Mouse (Mus musculus): Measurements from ENCODE around the gene Tcerg1l.

Gene Tcerg1l

GRCm38 (mm10) chr7:138357475-138357874 is 40.1 kb downstream of the Tcerg1l start:
- no peak for DNase-seq (ENCODE audit: low read depth, low spot score)

DNA sequence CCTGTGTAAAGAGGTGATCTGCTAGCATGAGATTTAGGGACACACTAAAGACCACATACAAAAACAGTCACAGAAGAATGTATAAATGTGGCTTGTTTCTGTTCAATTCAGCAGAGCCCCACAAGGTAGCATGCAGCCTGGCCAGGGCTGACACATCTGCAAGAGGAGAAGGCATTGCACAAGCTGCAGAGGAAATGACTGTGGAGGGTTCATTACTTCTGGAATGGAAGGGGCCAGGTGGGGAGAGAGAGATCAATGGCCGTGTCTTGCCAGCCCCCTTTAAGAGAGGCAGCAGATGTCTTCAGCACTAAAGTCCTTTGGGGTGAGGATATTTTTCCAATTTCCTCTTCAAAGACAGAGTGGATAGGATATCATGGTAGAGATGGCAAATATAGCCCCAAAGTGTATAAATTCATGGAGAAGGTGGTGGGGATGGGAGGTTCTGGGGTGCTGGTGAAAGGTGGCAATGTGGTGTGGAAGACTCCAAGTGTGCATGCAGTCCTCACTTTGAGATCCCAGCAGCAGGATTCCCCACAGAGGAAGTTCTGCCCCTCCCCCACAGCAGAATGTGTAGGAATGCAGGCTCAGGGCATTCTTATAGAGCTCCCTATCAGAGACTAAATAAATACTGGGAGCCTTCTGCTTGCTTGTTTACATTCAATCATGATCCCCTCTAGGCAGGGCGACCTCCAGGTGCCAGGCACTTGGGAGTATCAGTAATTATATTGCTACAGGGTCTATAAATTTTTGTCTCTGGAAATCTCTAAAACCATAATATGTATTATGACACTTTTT is 40.7 kb downstream of the Tcerg1l start:
- DNase-seq (ENCODE audit: low read depth, low spot score): no peak

- no peak for DNase-seq (ENCODE audit: low read depth, low spot score)
These were observed 52.1 kb downstream of the Tcerg1l start for GRCm38 (mm10) chr7:138345451-138345850.

- no peak for DNase-seq (ENCODE audit: low read depth, low spot score)
These were observed 59.1 kb downstream of the Tcerg1l start for GRCm38 (mm10) chr7:138338451-138338850.

DNA sequence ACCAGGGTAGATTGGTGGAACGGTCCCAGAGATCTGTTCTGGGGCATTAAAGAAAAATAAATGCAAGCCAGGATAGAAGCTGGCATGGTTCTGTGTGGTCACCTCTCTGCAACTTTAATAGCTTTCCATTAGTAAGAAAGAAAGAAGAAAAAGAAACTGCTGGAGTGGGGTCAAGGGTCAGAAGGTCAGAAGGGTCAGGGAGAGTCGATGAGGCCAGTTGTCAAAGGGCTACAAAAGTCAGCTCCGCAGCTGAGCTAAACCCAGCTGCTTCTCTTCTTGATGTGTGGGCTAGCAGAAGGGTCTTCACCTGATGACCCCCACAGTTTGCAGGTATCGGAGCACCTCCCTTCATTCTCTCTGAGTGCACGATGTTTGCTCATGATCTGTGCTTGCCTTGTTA is 59.6 kb downstream of the Tcerg1l start:
- no peak for DNase-seq (ENCODE audit: low read depth, low spot score)

- DNase-seq (ENCODE audit: low read depth, low spot score): no peak
These were observed 64.9 kb downstream of the Tcerg1l start for GRCm38 (mm10) chr7:138332504-138333168.

DNA sequence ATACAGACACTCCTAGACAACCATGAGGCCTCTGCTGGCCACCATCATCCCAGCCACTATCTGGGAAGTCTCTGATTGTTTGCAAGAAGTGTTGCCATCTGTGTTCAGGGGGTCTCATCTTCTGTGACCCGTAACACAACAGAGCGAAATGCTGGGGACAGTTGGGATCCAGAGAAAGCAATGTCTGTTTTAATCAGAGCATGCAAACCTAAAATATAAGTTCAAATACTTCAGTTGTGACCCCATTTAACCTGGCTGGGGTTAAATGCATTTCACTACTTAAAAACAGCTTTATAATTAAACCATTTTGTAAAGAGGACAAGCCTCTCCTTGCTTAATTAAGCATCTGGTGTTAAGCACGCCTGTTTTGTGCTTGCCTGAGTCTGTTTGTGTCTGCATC is 66.3 kb downstream of the Tcerg1l start:
- no peak for DNase-seq (ENCODE audit: low read depth, low spot score)

DNA sequence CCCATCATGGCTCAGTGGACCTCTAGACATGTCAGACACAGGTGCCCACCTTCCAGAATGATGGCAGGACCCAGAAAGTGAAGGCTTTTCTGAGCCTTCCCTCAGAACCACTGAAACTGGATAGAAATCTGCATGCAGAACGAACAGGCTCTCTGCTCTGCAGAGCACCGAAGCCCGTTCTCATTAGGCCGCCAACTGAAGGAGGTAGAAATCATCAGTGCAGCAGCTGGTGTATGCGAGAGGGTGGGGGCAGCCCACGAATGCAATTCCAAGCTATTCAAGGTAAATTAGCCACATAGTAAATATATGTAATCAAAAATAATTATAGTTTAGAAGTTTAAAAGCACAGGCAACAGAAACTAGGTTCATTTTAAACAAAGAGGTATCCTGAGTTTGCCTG is 68.9 kb downstream of the Tcerg1l start:
- DNase-seq (ENCODE audit: low read depth, low spot score): no peak

DNA sequence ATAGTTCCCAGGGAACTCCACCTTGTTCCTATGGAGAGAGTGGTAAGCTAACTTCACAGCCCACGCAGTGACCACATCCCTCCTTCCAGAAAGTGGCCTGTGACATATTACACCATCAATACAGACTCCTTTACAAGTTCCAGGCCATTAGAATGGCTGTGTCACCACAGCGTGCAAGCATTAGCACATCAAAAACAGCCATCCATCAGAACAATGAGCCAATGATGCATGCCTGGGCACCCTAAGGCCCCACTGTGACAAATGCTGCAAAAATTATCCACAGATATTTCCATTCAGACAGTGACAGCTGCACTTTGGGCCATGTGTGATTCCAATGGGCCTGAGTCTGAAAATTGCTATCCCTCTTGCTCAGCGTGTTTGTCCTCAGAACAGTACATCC is 70.8 kb downstream of the Tcerg1l start:
- no peak for DNase-seq (ENCODE audit: low read depth, low spot score)

GRCm38 (mm10) chr7:138313733-138314132 is 83.8 kb downstream of the Tcerg1l start:
- no peak for DNase-seq (ENCODE audit: low read depth, low spot score)

- DNase-seq (ENCODE audit: low read depth, low spot score): no peak
These were observed 91.4 kb downstream of the Tcerg1l start for GRCm38 (mm10) chr7:138306126-138306525.

DNA sequence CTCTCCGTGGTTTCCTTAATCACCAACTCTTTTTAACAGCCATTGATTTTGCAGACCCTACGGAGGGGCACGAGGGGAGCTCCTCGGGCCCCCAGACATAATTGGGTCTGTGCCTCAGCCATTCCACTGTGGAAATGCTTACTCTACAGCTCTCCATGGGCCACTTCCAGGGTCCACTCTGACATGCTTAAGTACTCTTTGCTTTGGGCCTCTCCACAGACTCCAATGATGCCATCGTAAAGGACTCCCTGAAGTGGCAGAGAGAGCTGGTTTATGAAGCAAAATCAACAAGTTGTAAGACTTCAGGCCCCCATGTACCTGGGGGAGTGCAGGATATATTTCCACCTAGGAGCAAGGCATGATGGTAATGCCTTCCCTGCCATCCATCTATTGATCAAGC is 112.7 kb downstream of the Tcerg1l start:
- no peak for DNase-seq (ENCODE audit: low read depth, low spot score)

- no peak for DNase-seq (ENCODE audit: low read depth, low spot score)
These were observed 122.3 kb downstream of the Tcerg1l start for GRCm38 (mm10) chr7:138275263-138275662.

DNA sequence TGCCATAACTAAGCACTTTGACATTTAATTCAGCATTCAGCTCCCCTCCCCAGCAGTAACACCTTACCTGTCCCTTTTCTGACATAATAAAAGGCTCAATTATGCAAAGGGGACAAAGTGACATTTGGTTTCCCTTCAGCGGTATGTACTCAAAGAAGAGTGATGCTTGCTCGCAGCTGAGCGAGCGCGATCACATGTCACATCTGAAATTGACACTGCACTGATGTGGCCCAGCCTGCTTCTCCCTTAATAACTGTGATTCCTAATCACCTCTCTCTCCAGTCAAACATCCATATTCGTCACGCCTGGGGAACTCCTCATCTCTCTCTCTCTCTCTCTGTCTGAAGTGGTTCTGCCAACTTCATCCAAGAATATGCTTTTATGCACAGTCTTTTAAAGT is 126.2 kb downstream of the Tcerg1l start:
- no peak for DNase-seq (ENCODE audit: low read depth, low spot score)

- no peak for DNase-seq (ENCODE audit: low read depth, low spot score)
These were observed 128.1 kb downstream of the Tcerg1l start for GRCm38 (mm10) chr7:138269386-138269785.

- no peak for DNase-seq (ENCODE audit: low read depth, low spot score)
These were observed 129.4 kb downstream of the Tcerg1l start for GRCm38 (mm10) chr7:138267976-138268646.

GRCm38 (mm10) chr7:138248612-138249011 is 148.9 kb downstream of the Tcerg1l start:
- DNase-seq (ENCODE audit: low read depth, low spot score): no peak

DNA sequence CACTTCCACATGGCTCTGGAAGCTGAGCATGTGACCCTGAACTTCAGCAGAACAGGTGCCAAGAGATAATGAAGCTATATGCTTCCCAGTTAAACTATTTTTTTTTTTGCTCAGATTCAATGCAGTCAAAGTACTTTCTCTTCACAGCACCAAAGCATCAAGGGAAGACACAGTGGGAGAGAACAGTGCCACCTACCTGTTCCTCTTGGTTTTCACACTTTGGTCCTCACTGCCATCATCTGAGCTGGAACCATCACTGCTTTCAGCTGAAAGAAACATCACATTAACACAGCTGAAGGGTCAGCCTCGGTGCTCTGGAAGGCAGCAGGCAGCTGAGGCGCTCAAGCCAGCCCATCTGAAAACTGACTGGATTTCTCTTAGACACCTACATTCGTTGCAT is 149.4 kb downstream of the Tcerg1l start:
- no peak for DNase-seq (ENCODE audit: low read depth, low spot score)

DNA sequence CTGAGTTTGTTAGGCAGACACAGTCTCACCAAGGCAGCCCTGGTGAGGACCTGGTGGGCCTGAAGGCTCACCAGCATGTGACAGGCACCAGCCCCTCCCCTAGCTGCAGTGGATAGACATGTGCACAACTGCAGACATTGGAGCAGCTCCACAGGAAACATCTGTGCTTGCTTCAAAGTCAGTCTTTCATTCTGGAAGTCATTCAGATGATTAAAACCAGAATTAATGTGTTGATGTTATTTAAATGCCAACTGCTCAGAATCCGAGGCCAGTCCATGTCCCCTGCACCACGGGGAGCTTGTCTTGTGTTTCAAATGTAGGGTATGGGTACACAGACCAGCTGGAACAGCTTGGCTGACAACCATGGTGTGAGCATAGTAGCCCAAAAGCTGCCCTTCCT is 150.8 kb downstream of the Tcerg1l start:
- no peak for DNase-seq (ENCODE audit: low read depth, low spot score)

GRCm38 (mm10) chr7:138242229-138242628 is 155.3 kb downstream of the Tcerg1l start:
- DNase-seq (ENCODE audit: low read depth, low spot score): no peak

GRCm38 (mm10) chr7:138237708-138238225 is 159.8 kb downstream of the Tcerg1l start:
- DNase-seq (ENCODE audit: low read depth, low spot score): no peak

DNA sequence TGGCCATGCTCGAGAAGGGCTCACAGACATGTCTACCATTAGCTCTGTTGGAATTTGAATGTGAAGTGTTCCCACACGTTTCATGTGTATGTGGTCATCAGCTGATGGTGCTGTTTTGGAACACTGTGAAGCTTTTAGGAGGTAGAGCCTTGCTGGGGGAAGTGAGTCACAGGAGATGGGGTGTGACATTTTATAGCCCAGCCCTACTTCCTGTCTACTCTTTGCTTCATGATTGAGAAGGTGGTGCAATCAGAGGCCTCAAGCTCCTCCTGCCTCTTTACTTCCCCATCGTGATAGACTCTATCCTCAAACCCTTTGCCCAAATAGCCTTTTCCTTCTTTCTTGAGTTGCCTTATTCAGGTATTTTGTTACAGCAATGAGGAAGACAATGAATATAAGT is 173.3 kb downstream of the Tcerg1l start:
- no peak for DNase-seq (ENCODE audit: low read depth, low spot score)

All from retina, adult 2 months (tissue).